In genomic region chr11:55209626-55210353, GRCm38 (mm10) we compare ENCODE assay signal across 17 mouse cellular contexts. TPM values are rescaled to one million over a fixed set of nuclear protein-coding genes. Genes with fewer than 3 reads are reported as not detected.
DNase-seq lines count a peak whose midpoint lies in the region; ATAC-seq and TF ChIP-seq lines count a peak whose summit lies in the region.
"Had no signal": no experiment of that assay in that cellular context is flagged by ENCODE, and none has a peak within 500 bp of the region (broad histone marks: within the 10 kb centered on the region; RNA-seq: fewer than 3 reads in every experiment).

No protein-coding gene starts in this region.

- no peaks in the 10 kb centered on the region for H3K27me3 ChIP-seq in kidney, embryonic 16.5 days (ENCODE audit: insufficient read depth, low read length)
- H3K27me3 ChIP-seq in embryonic facial prominence, embryonic 14.5 days (replicated peaks; ENCODE audit: control insufficient read depth, insufficient read depth, low read length): no peaks in the 10 kb centered on the region
- H3K27me3 ChIP-seq in forebrain, postnatal 0 days (ENCODE audit: insufficient read depth, low read length): no peaks in the 10 kb centered on the region

- H3K36me3 ChIP-seq in kidney, embryonic 16.5 days (ENCODE audit: insufficient read depth, low read length): no peaks in the 10 kb centered on the region
- no peaks in the 10 kb centered on the region for H3K36me3 ChIP-seq in embryonic facial prominence, embryonic 14.5 days (ENCODE audit: control insufficient read depth, insufficient read depth, low read length)
- H3K36me3 ChIP-seq in forebrain, postnatal 0 days (ENCODE audit: insufficient read depth): no peaks in the 10 kb centered on the region; the same call in 1 of the 2 replicates

- H3K4me1 ChIP-seq in kidney, embryonic 16.5 days (ENCODE audit: insufficient read depth, low read length): peaks cover 34% of the 10 kb centered on the region
- peaks cover 49% of the 10 kb centered on the region for H3K4me1 ChIP-seq in bone marrow macrophage, adult 2 months (ENCODE audit: control insufficient read depth, insufficient read depth, low read length)
- H3K4me1 ChIP-seq in embryonic facial prominence, embryonic 14.5 days (ENCODE audit: control insufficient read depth, insufficient read depth, low read length): 0 out of 2 replicates have a peak, but pooled peaks cover 3% of the 10 kb centered on the region
- peaks cover 10% of the 10 kb centered on the region; the same call in 1 of the 2 replicates for H3K4me1 ChIP-seq in forebrain, postnatal 0 days (ENCODE audit: insufficient read depth)

- DNase-seq in kidney, adult 11 months: no peak
- DNase-seq in embryonic facial prominence, embryonic 14.5 days (ENCODE audit: low spot score): no peak
- no peak for DNase-seq in ovary, postnatal 14 days (ENCODE audit: low spot score)
- no peak for DNase-seq in forebrain, postnatal 0 days
- DNase-seq: adrenal gland, adult 2 months; cerebellum, postnatal 36 days; gastrocnemius, postnatal 36 days; right cerebral cortex, postnatal 25 days; thymus, postnatal 25 days had no signal

- H3K27ac ChIP-seq in kidney, embryonic 16.5 days (ENCODE audit: low read length): peak overlapping the region; percentile 33; the same call in 1 of the 2 replicates
- H3K27ac ChIP-seq in bone marrow macrophage, adult 2 months (ENCODE audit: insufficient read depth, low read depth, low read length): peak overlapping the region; percentile 96
- H3K27ac ChIP-seq in embryonic facial prominence, embryonic 14.5 days (replicated peaks; ENCODE audit: low read depth, low read length): no peak overlapping the region
- H3K27ac ChIP-seq in forebrain, postnatal 0 days (ENCODE audit: low read depth, low read length): no peak overlapping the region

- WGBS in kidney, embryonic 16.5 days: 66% methylated on average over 6 of the region's 6 CpGs
- 71% methylated on average over 6 of the region's 6 CpGs for WGBS in embryonic facial prominence, embryonic 14.5 days
- WGBS in forebrain, postnatal 0 days: 91% methylated on average over 6 of the region's 6 CpGs

- H3K9ac ChIP-seq in kidney, embryonic 16.5 days (replicated peaks; ENCODE audit: low read length): no peak overlapping the region
- no peak overlapping the region for H3K9ac ChIP-seq in embryonic facial prominence, embryonic 14.5 days (ENCODE audit: low read depth, low read length)
- no peak overlapping the region for H3K9ac ChIP-seq in forebrain, postnatal 0 days

- no peak for TF ChIP-seq POLR2A in bone marrow macrophage, adult 2 months (IDR thresholded peaks at IDR 0.05; ENCODE audit: borderline replicate concordance, low read depth, low read length)

- H3K4me3 ChIP-seq in kidney, embryonic 16.5 days (ENCODE audit: low read length): no peak overlapping the region
- peak overlapping the region; percentile 13; the same call in 1 of the 2 replicates for H3K4me3 ChIP-seq in bone marrow macrophage, adult 2 months (ENCODE audit: insufficient read depth, low read length)
- H3K4me3 ChIP-seq in embryonic facial prominence, embryonic 14.5 days (ENCODE audit: low read depth, low read length): no peak overlapping the region
- no peak overlapping the region for H3K4me3 ChIP-seq in forebrain, postnatal 0 days (ENCODE audit: low read depth, low read length)

- peak; percentile 55; the same call in 1 of the 2 replicates for ATAC-seq in kidney, embryonic 16.5 days (ENCODE audit: low FRiP score, low TSS enrichment)
- peak; percentile 51; the same call in 1 of the 2 replicates for ATAC-seq in embryonic facial prominence, embryonic 14.5 days (ENCODE audit: low read depth)
- ATAC-seq in megakaryocyte, adult 5-6 weeks (ENCODE audit: poor library complexity, severe bottlenecking): peak; percentile 71
- no peak for ATAC-seq in forebrain, postnatal 0 days

- H3K4me2 ChIP-seq in kidney, embryonic 16.5 days (replicated peaks; ENCODE audit: low read depth, low read length): no peak overlapping the region
- H3K4me2 ChIP-seq in embryonic facial prominence, embryonic 14.5 days (ENCODE audit: low read depth, low read length): no peak overlapping the region
- H3K4me2 ChIP-seq in forebrain, postnatal 0 days (ENCODE audit: low read depth): no peak overlapping the region

- TF ChIP-seq CTCF in bone marrow macrophage, adult 2 months (IDR thresholded peaks at IDR 0.05; ENCODE audit: low read depth, low read length): no peak
- no peak for TF ChIP-seq CTCF in forebrain, postnatal 0 days (IDR thresholded peaks at IDR 0.05; ENCODE audit: low read depth)

- H3K9me3 ChIP-seq in kidney, embryonic 16.5 days (ENCODE audit: low read length): no peaks in the 10 kb centered on the region
- H3K9me3 ChIP-seq in embryonic facial prominence, embryonic 14.5 days (ENCODE audit: control insufficient read depth, low read length): no peaks in the 10 kb centered on the region
- no peaks in the 10 kb centered on the region for H3K9me3 ChIP-seq in forebrain, postnatal 0 days (ENCODE audit: low read length)

RNA-seq across cellular contexts. Expression of gene Slc36a1, which starts 5.6 kb away (rescaled TPM):
- polyA plus RNA-seq in kidney, embryonic 16.5 days (2015; fragmentation: Nextera tagmentation; extraction: Ambion mirVana): 1.6 and 3.0 TPM in 2 replicates
- polyA plus RNA-seq in bone marrow macrophage, adult 2 months (2012; ENCODE audit: insufficient read depth, insufficient read length, missing spikeins): 38.7 and 44.3 TPM in 2 replicates
- 2.3 and 2.6 TPM in 2 replicates for polyA plus RNA-seq in embryonic facial prominence, embryonic 14.5 days (2014; fragmentation: Nextera tagmentation; extraction: Ambion mirVana)
- 22.2 and 24.7 TPM in 2 replicates for total RNA-seq in megakaryocyte, adult 5-6 weeks (2015)
- 13.4 and 15.4 TPM in 2 replicates for total RNA-seq in megakaryocyte, adult 5-6 weeks (2017)
- 14.1 and 19.0 TPM in 2 replicates for total RNA-seq in forebrain, postnatal 0 days (2014; rRNA removed)
- 1.0 and 1.5 TPM in 2 replicates for polyA plus RNA-seq in forebrain, postnatal 0 days (2015; fragmentation: Nextera tagmentation; extraction: Ambion mirVana)

RNA-seq across cellular contexts. Expression of gene Slc36a2, which starts 24.9 kb away (rescaled TPM):
- polyA plus RNA-seq in kidney, embryonic 16.5 days (2015; fragmentation: Nextera tagmentation; extraction: Ambion mirVana): 0.61 and 0.81 TPM in 2 replicates
- 2.4 and 3.3 TPM in 2 replicates for polyA plus RNA-seq in bone marrow macrophage, adult 2 months (2012; ENCODE audit: insufficient read depth, insufficient read length, missing spikeins)
- 3.3 and 6.3 TPM in 2 replicates for polyA plus RNA-seq in embryonic facial prominence, embryonic 14.5 days (2014; fragmentation: Nextera tagmentation; extraction: Ambion mirVana)
- total RNA-seq in megakaryocyte, adult 5-6 weeks (2015): 0.21 and 0.25 TPM in 2 replicates
- 0.04 and 0.29 TPM in 2 replicates for total RNA-seq in megakaryocyte, adult 5-6 weeks (2017)
- 0.69 and 1.4 TPM in 2 replicates for total RNA-seq in forebrain, postnatal 0 days (2014; rRNA removed)
- polyA plus RNA-seq in forebrain, postnatal 0 days (2015; fragmentation: Nextera tagmentation; extraction: Ambion mirVana): 0.08 and 0.40 TPM in 2 replicates

RNA-seq across cellular contexts. Expression of gene Slc36a3, which starts 58.3 kb away (rescaled TPM):
- polyA plus RNA-seq in kidney, embryonic 16.5 days (2015; fragmentation: Nextera tagmentation; extraction: Ambion mirVana): not detected in 2 replicates
- not detected in 2 replicates for polyA plus RNA-seq in bone marrow macrophage, adult 2 months (2012; ENCODE audit: insufficient read depth, insufficient read length, missing spikeins)
- not detected in 2 replicates for polyA plus RNA-seq in embryonic facial prominence, embryonic 14.5 days (2014; fragmentation: Nextera tagmentation; extraction: Ambion mirVana)
- 0.07 and 0.09 TPM in 2 replicates for total RNA-seq in megakaryocyte, adult 5-6 weeks (2015)
- not detected in 2 replicates for total RNA-seq in megakaryocyte, adult 5-6 weeks (2017)
- total RNA-seq in forebrain, postnatal 0 days (2014; rRNA removed): not detected in 2 replicates
- polyA plus RNA-seq in forebrain, postnatal 0 days (2015; fragmentation: Nextera tagmentation; extraction: Ambion mirVana): not detected in 2 replicates
- total RNA-seq: adrenal gland, adult 2 months; gastrocnemius, postnatal 36 days; layer of hippocampus, postnatal 14 days; midbrain, postnatal 0 days had no signal
- polyA plus RNA-seq: frontal cortex, adult 2 months; heart, postnatal 0 days; limb, embryonic 11.5 days; midbrain, postnatal 0 days had no signal

Comparison
In these comparisons a context has a peak if more than half of its experiments do, and no peak if none do; other contexts are left out.
1. H3K27ac ChIP-seq: peak in kidney, embryonic 16.5 days (single experiment) and bone marrow macrophage, adult 2 months (single experiment); none in embryonic facial prominence, embryonic 14.5 days (single experiment) and forebrain, postnatal 0 days (single experiment).